Mouse (Mus musculus) myocyte (in vitro differentiated cells): ENCODE measurements at regions not wholly inside any gene's neighbourhood (a gene's known extent, or its start where the extent isn't known, plus 50 kb on each side); places are given as distances from the start of the nearest gene placed in this dataset.
"Not testable (repeated sequence)": the region's sequence is repeated elsewhere in the genome, so short reads cannot be mapped to it uniquely, and the experiment has no call there.

ENCODE experiments used
- H3K27me3 ChIP-seq: one replicate; pipeline ENCODE4 v1.6.1; 2011; ENCODE audit not compliant: control insufficient read depth, insufficient read depth, insufficient read length
- H3K36me3 ChIP-seq: one replicate; pipeline ENCODE4 v1.6.1; 2011; ENCODE audit not compliant: control insufficient read depth, insufficient read depth
- H3K4me2 ChIP-seq: one replicate; pipeline ENCODE4 v1.6.1; 2011; ENCODE audit warnings: low read depth, control low read depth
- H3K4me3 ChIP-seq: one replicate; pipeline ENCODE4 v1.5.1; 2011; ENCODE audit warnings: mild to moderate bottlenecking, control low read depth, moderate library complexity
- H3K79me2 ChIP-seq: one replicate; pipeline ENCODE4 v1.6.1; 2011; ENCODE audit not compliant: control insufficient read depth, insufficient read depth
- H3ac ChIP-seq: one replicate; pipeline ENCODE4 v1.6.1; 2011; ENCODE audit not compliant: control insufficient read depth, insufficient read length
- CEBPB ChIP-seq: IDR thresholded peaks from 2 replicates; pipeline ENCODE4 v1.6.1; 2011; ENCODE audit warnings: mild to moderate bottlenecking, moderate library complexity; ENCODE audit not compliant: poor library complexity, insufficient read depth, severe bottlenecking
- E2F4 ChIP-seq: IDR thresholded peaks from one replicate; pipeline ENCODE4 v1.6.1; 2011; ENCODE audit warnings: mild to moderate bottlenecking, control low read depth, moderate library complexity; ENCODE audit not compliant: insufficient read depth
- MAX ChIP-seq: IDR thresholded peaks from one replicate; pipeline ENCODE4 v1.6.1; 2011; ENCODE audit warnings: low read depth, mild to moderate bottlenecking, control low read depth
- MYOD1 ChIP-seq, 3 experiments: IDR thresholded peaks; one replicate each; pipeline ENCODE4 v1.6.1; 2011; ENCODE audit warnings: control low read depth in 2 of 3, low read depth in 2 of 3, mild to moderate bottlenecking in 2 of 3, moderate library complexity in 1 of 3; ENCODE audit not compliant: insufficient read length in 2 of 3, control insufficient read depth in 1 of 3
- MYOG ChIP-seq, 3 experiments: IDR thresholded peaks; one replicate each; pipeline ENCODE4 v1.6.1; 2011; ENCODE audit warnings: control low read depth in 2 of 3, low read depth in 2 of 3, mild to moderate bottlenecking in 2 of 3; ENCODE audit not compliant: insufficient read length in 2 of 3, control insufficient read depth in 1 of 3, insufficient read depth in 1 of 3
- POLR2A ChIP-seq: IDR thresholded peaks from one replicate; pipeline ENCODE4 v1.6.1; 2011; ENCODE audit warnings: low read depth, mild to moderate bottlenecking, control low read depth, moderate library complexity; ENCODE audit not compliant: insufficient read length
- POLR2AphosphoS2 ChIP-seq: IDR thresholded peaks from one replicate; pipeline ENCODE4 v1.6.1; 2011; ENCODE audit warnings: low read depth, control low read depth; ENCODE audit not compliant: insufficient read length
- REST ChIP-seq: IDR thresholded peaks from one replicate; pipeline ENCODE4 v1.6.1; 2011; ENCODE audit warnings: mild to moderate bottlenecking, control low read depth, moderate library complexity; ENCODE audit not compliant: insufficient read depth, insufficient read length
- SRF ChIP-seq: IDR thresholded peaks from one replicate; pipeline ENCODE4 v1.6.1; 2011; ENCODE audit warnings: low read depth; ENCODE audit not compliant: control insufficient read depth, insufficient read length
- TCF12 ChIP-seq: IDR thresholded peaks from one replicate; pipeline ENCODE4 v1.6.1; 2011; ENCODE audit warnings: mild to moderate bottlenecking, control low read depth; ENCODE audit not compliant: poor library complexity, insufficient read depth, severe bottlenecking
- TCF3 ChIP-seq: IDR thresholded peaks from one replicate; pipeline ENCODE4 v1.6.1; 2011; ENCODE audit warnings: low read depth, control low read depth; ENCODE audit not compliant: insufficient read length
- USF1 ChIP-seq: IDR thresholded peaks from one replicate; pipeline ENCODE4 v1.6.1; 2011; ENCODE audit warnings: low read depth, mild to moderate bottlenecking, control low read depth, moderate library complexity

DNA sequence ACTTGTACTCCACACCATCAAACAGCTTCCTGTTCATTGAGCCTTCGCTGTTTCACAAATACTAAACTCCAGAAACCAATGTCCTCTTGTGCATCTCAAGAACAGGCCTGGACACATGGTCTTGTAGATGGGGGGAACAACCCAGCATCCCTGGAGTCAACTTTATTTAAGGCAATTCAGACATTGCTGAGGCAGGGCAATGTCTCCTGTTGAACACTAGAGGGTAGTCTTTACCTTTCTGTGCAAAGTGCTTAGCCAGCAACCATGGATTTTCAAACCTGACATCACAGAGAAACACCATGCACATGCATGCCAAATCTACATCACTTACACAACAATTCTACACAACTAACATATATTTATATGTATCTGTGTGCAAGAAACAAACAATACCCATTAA is 327.5 kb downstream of the Rapgef2 start:
- no peaks in the 10 kb centered on the region for H3K79me2 ChIP-seq
- H3ac ChIP-seq = no peak overlapping the region
- H3K36me3 ChIP-seq = no peaks in the 10 kb centered on the region
- TF ChIP-seq TCF12 (no peak), REST (no peak), MYOD1 (IDR thresholded peaks at IDR 0.05; ENCODE audit: control insufficient read depth in 1 of 3, insufficient read length in 2 of 3, low read depth in 2 of 3) (no peak), POLR2AphosphoS2 (no peak), POLR2A (no peak), CEBPB (no peak), MAX (no peak), TCF3 (no peak), MYOG (IDR thresholded peaks at IDR 0.05; ENCODE audit: control insufficient read depth in 1 of 3, insufficient read depth in 1 of 3, insufficient read length in 2 of 3, low read depth in 2 of 3) (no peak), SRF (no peak), USF1 (no peak), E2F4 (no peak)
- no peak overlapping the region for H3K4me2 ChIP-seq
- peaks cover 3% of the 10 kb centered on the region for H3K27me3 ChIP-seq
- no peak overlapping the region for H3K4me3 ChIP-seq

DNA sequence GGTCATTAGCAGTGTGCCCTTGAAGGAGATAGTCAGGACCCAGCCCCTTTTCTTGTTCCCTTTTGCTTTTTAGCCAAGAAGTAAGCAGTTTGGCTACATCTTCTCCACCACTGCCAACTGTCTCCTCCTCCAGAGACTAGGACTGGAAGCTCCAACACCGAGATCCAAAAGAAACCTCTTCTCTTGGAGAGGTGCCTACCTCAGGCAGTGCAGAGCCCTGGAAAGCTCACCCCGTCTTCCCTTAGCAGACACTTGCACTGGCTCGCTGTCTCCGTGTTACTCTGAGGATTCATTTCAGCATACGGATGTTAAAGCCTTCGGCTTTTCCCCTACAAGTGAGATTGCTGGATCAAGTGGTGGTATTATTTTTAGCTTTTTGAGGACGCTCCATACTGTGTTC is 331.0 kb downstream of the Rapgef2 start:
- Histone ChIP-seq H3K4me2 (no peak overlapping the region), H3K27me3 (peaks cover 3% of the 10 kb centered on the region), H3ac (no peak overlapping the region), H3K36me3 (no peaks in the 10 kb centered on the region), H3K79me2 (no peaks in the 10 kb centered on the region), H3K4me3 (no peak overlapping the region)
- TF ChIP-seq CEBPB (no peak), REST (no peak), TCF3 (no peak), MAX (no peak), E2F4 (no peak)

DNA sequence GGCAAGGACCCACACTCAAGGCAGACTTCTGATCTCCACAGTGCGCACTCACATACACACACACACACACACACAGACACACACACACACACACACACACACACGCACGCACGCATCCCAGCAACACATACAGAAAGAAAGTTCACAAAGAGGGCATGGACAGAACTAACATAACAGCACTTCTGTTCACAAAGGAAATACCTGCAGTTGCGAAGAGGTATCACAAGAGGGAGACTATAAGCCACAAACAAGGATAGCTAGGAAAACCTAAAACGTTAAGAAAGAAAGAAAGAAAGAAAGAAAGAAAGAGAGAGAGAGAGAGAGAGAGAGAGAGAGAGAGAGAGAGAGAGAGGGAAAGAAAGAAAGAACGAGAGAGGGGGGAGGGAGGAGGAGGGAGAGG is 336.9 kb downstream of the Rapgef2 start:
- not testable (repeated sequence) for H3K36me3 ChIP-seq, H3K4me2 ChIP-seq, H3K27me3 ChIP-seq, H3K4me3 ChIP-seq, H3ac ChIP-seq, H3K79me2 ChIP-seq

DNA sequence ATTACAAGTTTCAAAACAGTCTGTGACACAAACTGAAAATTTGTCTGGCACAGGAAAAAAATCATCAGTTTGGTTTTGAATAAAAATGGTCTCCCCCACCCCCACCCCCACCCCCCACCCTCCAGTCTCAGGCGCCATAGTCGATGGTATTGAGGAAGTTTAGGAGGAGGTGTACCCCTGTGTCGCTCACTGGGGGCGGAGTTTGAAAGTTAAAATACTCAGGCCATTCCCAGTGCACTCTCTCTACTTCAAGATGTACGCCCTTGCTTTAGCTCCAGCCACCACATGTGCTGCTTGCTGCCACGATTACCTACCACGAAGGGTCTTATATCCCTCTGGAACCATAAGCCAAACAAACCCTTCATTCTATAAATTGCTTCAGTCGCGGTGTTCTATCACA is 337.6 kb downstream of the Rapgef2 start:
- Histone ChIP-seq H3K4me2 (no peak overlapping the region), H3ac (no peak overlapping the region), H3K79me2 (no peaks in the 10 kb centered on the region), H3K27me3 (no peaks in the 10 kb centered on the region), H3K4me3 (no peak overlapping the region), H3K36me3 (no peaks in the 10 kb centered on the region)
- TF ChIP-seq POLR2AphosphoS2 (no peak), SRF (no peak), TCF3 (no peak), TCF12 (no peak), MYOG (IDR thresholded peaks at IDR 0.05; ENCODE audit: control insufficient read depth in 1 of 3, insufficient read depth in 1 of 3, insufficient read length in 2 of 3, low read depth in 2 of 3) (no peak), MAX (no peak), REST (no peak), E2F4 (no peak), CEBPB (no peak), POLR2A (no peak)

DNA sequence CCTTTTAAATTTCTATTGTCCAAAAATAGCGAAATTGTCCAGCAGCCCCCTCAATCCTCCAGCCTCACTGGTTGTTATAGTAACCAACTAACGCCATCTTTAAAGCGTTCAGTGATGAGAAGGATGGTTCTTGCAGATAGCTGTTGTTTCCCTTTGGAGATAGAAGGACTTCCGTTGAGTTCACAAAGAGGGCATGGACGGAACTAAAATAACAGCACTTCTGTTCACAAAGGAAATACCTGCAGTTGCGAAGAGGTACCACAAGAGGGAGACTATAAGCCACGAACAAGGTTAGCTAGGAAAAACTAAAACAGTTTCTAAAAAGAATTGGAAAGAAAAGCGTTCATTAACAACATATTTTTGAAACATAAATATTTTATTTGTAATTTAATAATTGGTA is 338.1 kb downstream of the Rapgef2 start:
- Histone ChIP-seq H3ac (no peak overlapping the region), H3K27me3 (no peaks in the 10 kb centered on the region), H3K36me3 (no peaks in the 10 kb centered on the region), H3K4me3 (no peak overlapping the region), H3K79me2 (no peaks in the 10 kb centered on the region), H3K4me2 (no peak overlapping the region)
- TF ChIP-seq TCF12 = no peak

DNA sequence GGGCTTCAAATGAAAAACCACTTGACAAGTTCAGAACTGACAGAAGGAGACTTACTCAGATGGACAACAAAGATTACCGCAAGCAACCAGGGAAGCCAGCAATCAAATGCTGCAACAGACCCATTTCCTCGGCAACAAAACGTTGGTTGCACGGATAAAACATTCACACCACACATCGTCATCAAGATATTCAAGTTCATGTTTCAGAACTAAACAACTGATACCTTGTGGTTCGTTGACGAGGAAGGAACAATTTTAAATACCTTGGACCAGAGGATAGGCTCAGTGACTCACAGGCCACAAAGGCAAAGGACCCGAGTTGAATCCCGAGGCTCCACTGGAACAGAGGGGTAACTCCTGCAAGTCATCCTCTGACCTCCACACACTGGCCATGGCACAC is 339.1 kb downstream of the Rapgef2 start:
- H3K36me3 ChIP-seq = no peaks in the 10 kb centered on the region
- no peak overlapping the region for H3K4me2 ChIP-seq
- no peaks in the 10 kb centered on the region for H3K79me2 ChIP-seq
- no peak overlapping the region for H3ac ChIP-seq
- no peaks in the 10 kb centered on the region for H3K27me3 ChIP-seq
- TF ChIP-seq REST = no peak
- no peak for TF ChIP-seq POLR2A
- TF ChIP-seq POLR2AphosphoS2 = no peak
- no peak for TF ChIP-seq SRF
- no peak for TF ChIP-seq MYOD1 (IDR thresholded peaks at IDR 0.05; ENCODE audit: control insufficient read depth in 1 of 3, insufficient read length in 2 of 3, low read depth in 2 of 3)
- TF ChIP-seq TCF3 = no peak
- TF ChIP-seq MYOG (IDR thresholded peaks at IDR 0.05; ENCODE audit: control insufficient read depth in 1 of 3, insufficient read depth in 1 of 3, insufficient read length in 2 of 3, low read depth in 2 of 3) = no peak
- TF ChIP-seq E2F4 = no peak
- TF ChIP-seq TCF12 = no peak
- TF ChIP-seq USF1 = no peak
- no peak for TF ChIP-seq MAX
- no peak for TF ChIP-seq CEBPB
- H3K4me3 ChIP-seq = no peak overlapping the region
